Mouse (Mus musculus) stomach, postnatal 0 days (tissue): ENCODE results near the gene Unc5c. TPM values are rescaled to one million over a fixed set of nuclear protein-coding genes. Genes with fewer than 3 reads are reported as not detected.

ENCODE experiments used
- ATAC-seq: fragments of 200-750 bp; cut with Nextera tagmentation; 2 replicates; pipeline ENCODE4 v1.8.0; 2017; ENCODE audit not compliant: low FRiP score, low TSS enrichment
- DNase-seq: peaks from one replicate; pipeline ENCODE4 v3.0.0-alpha.2; 2016; ENCODE audit warnings: low spot score
- H3K27ac ChIP-seq: fragments of 300-500 bp; sonication (generic); replicated peaks from 2 replicates; pipeline ENCODE4 v1.5.1; 2014; ENCODE audit warnings: mild to moderate bottlenecking, control low read depth
- H3K27me3 ChIP-seq: fragments of 300-500 bp; sonication (generic); 2 replicates; pipeline ENCODE4 v1.6.1; 2014; ENCODE audit warnings: low read length; ENCODE audit not compliant: control insufficient read depth, insufficient read depth
- H3K36me3 ChIP-seq: fragments of 300-500 bp; sonication (generic); 2 replicates; pipeline ENCODE4 v1.6.1; 2014; ENCODE audit warnings: low read length, mixed read lengths; ENCODE audit not compliant: control insufficient read depth, insufficient read depth
- H3K4me1 ChIP-seq: fragments of 300-500 bp; sonication (generic); replicated peaks from 2 replicates; pipeline ENCODE4 v1.6.1; 2014; ENCODE audit warnings: antibody characterized with exemption; ENCODE audit not compliant: control insufficient read depth, insufficient read depth
- H3K4me2 ChIP-seq: fragments of 300-500 bp; sonication (generic); replicated peaks from 2 replicates; pipeline ENCODE4 v1.6.1; 2014; ENCODE audit warnings: low read depth, mild to moderate bottlenecking, control low read depth, moderate library complexity
- H3K4me3 ChIP-seq: fragments of 300-500 bp; sonication (generic); 2 replicates; pipeline ENCODE4 v1.5.1; 2014; ENCODE audit warnings: low read depth, low read length, control low read depth
- H3K9ac ChIP-seq: fragments of 300-500 bp; sonication (generic); 2 replicates; pipeline ENCODE4 v1.6.1; 2014; ENCODE audit warnings: mild to moderate bottlenecking, low read length, control low read depth, mixed read lengths
- H3K9me3 ChIP-seq: fragments of 300-500 bp; sonication (generic); 2 replicates; pipeline ENCODE4 v1.6.1; 2016; ENCODE audit warnings: low read length; ENCODE audit not compliant: control insufficient read depth
- CTCF ChIP-seq: IDR thresholded peaks from 2 replicates; pipeline ENCODE4 v1.5.1; 2016; ENCODE audit warnings: antibody characterized with exemption, low read depth, mild to moderate bottlenecking, moderate library complexity
- EP300 ChIP-seq: optimal IDR thresholded peaks from 2 replicates; pipeline ENCODE3; 2016; ENCODE audit warnings: antibody characterized with exemption
- WGBS: fragments of 180-500 bp; shearing (Covaris S2); extraction: QIAGEN DNeasy Blood & Tissue Kit; methylation state at CpG from one replicate; pipeline ENCODE4 v1.1.7; 2014; 5-methylcytosine and 5-hydroxymethylcytosine counted together
- polyA plus RNA-seq: library from polyadenylated mRNA; unstranded; fragments of >200 nt; fragmentation: Nextera tagmentation; extraction: Ambion mirVana; gene quantifications from 2 replicates; pipeline ENCODE4 v1.2.1, GENCODE M21; 2015

Gene Unc5c
- polyA plus RNA-seq, 1 experiment from 2014 or later, result 2.0 TPM

GRCm38 (mm10) chr3:141618675-141619074, 153.7 kb downstream of the Unc5c start:
- H3K4me3 ChIP-seq, result no peak overlapping the region

GRCm38 (mm10) chr3:141621496-141621895, 156.5 kb downstream of the Unc5c start:
- DNase-seq, result no peak
- 83% methylated on average over 1 of the region's 1 CpGs for WGBS
- H3K27ac ChIP-seq, result no peak overlapping the region

More at GRCm38 (mm10) chr3:141618675-141619074, 153.7 kb downstream of the Unc5c start:
- no peak for ATAC-seq
- no peaks in the 10 kb centered on the region for H3K9me3 ChIP-seq
- no peak for DNase-seq
- WGBS, result 33% methylated on average over 1 of the region's 1 CpGs
- no peak overlapping the region for H3K4me2 ChIP-seq
- TF ChIP-seq EP300 (no peak), CTCF (no peak)
- H3K27ac ChIP-seq, result no peak overlapping the region
- H3K4me1 ChIP-seq, result no peaks in the 10 kb centered on the region
- no peaks in the 10 kb centered on the region for H3K36me3 ChIP-seq
- no peaks in the 10 kb centered on the region for H3K27me3 ChIP-seq
- H3K9ac ChIP-seq, result no peak overlapping the region

DNA sequence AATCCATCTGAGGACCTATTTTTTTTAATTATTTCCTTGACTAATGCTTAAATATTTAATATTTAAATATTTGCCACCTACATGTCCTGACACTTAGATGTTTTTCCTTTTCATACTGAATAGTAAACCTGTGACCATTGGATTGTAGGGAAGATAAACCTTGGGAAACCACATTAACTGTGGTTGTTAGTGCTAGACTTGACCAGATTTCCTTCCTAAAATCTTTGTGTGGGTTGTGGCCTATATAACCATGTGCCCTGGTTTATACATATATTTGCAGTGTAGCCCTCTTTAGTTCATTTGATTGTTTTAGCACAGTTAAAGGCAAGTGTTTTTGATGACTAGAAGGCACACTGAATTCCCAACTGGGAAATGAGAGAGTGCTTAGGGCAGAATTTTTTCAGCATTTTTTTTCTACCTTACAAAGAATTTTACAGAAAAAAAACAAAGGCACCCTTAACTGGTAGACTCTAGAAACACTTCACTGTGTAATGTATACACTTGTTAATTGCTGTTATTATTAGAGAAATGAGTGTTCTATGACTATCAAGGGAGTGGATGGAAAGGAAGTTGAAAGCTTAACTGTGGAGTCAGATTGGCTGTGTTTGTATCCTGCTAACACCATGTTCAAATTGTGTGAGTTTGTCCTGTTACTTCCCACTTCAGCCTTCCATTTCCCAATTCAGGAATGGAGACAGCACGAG, 162.1 kb downstream of the Unc5c start:
- no peaks in the 10 kb centered on the region for H3K36me3 ChIP-seq
- H3K4me3 ChIP-seq, result no peak overlapping the region
- H3K9ac ChIP-seq, result no peak overlapping the region
- 67% methylated on average over 1 of the region's 1 CpGs for WGBS
- H3K4me2 ChIP-seq, result no peak overlapping the region
- no peaks in the 10 kb centered on the region for H3K4me1 ChIP-seq
- no peak for TF ChIP-seq EP300
- TF ChIP-seq CTCF, result no peak
- DNase-seq, result no peak
- H3K27ac ChIP-seq, result no peak overlapping the region
- no peaks in the 10 kb centered on the region for H3K9me3 ChIP-seq
- no peak for ATAC-seq
- H3K27me3 ChIP-seq, result no peaks in the 10 kb centered on the region

More at GRCm38 (mm10) chr3:141621496-141621895, 156.5 kb downstream of the Unc5c start:
- no peak overlapping the region for H3K9ac ChIP-seq
- no peaks in the 10 kb centered on the region for H3K9me3 ChIP-seq
- H3K4me1 ChIP-seq, result no peaks in the 10 kb centered on the region
- ATAC-seq, result no peak
- H3K36me3 ChIP-seq, result no peaks in the 10 kb centered on the region
- no peaks in the 10 kb centered on the region for H3K27me3 ChIP-seq
- H3K4me2 ChIP-seq, result no peak overlapping the region
- TF ChIP-seq EP300, result no peak
- no peak for TF ChIP-seq CTCF
- H3K4me3 ChIP-seq, result no peak overlapping the region

DNA sequence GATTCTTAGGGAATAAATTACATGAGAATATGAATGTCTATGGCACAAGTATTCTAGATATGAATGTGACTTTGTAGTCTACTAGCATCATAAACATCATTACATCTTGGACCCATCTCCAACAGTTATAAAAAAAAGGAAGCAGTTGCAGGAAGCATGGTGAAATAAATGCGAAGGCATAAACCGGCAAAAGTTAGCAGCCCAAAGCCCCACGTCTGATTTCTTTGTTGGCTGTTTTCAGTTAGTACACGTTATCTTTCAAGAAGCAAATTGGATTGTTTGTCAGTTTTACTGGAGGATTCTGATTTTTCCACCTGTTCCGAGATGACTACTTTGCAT, 162.6 kb downstream of the Unc5c start:
- no peaks in the 10 kb centered on the region for H3K4me1 ChIP-seq
- H3K9me3 ChIP-seq, result no peaks in the 10 kb centered on the region
- no peak overlapping the region for H3K4me3 ChIP-seq
- no peaks in the 10 kb centered on the region for H3K27me3 ChIP-seq
- no peak for TF ChIP-seq EP300
- no peak for TF ChIP-seq CTCF
- no peaks in the 10 kb centered on the region for H3K36me3 ChIP-seq
- H3K27ac ChIP-seq, result no peak overlapping the region
- H3K4me2 ChIP-seq, result no peak overlapping the region
- DNase-seq (no peak), ATAC-seq (no peak)
- no peak overlapping the region for H3K9ac ChIP-seq
- 84% methylated on average over 5 of the region's 5 CpGs for WGBS

DNA sequence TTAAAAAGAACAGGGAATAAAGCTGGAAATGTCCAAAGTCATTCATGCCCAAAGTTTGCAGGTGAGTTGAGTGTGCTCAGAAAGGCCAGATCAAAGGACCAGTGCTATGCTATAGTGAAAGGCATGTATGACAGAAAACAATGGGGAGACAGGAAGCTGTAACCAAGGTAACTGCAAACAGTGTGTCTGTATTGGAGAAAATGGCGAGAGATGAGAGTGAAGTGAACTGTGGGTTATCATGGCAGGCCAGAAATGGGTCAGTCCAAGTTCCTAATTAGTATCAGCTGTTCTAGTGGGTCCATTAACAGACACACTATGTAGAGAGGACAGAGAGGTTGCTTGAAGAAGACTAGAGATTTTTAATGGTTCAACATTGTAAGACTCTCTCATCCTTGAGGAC, 164.4 kb downstream of the Unc5c start:
- H3K27me3 ChIP-seq, result no peaks in the 10 kb centered on the region
- H3K4me1 ChIP-seq, result no peaks in the 10 kb centered on the region
- H3K27ac ChIP-seq, result no peak overlapping the region
- H3K36me3 ChIP-seq, result no peaks in the 10 kb centered on the region
- no peaks in the 10 kb centered on the region for H3K9me3 ChIP-seq
- H3K4me3 ChIP-seq, result no peak overlapping the region
- H3K9ac ChIP-seq, result no peak overlapping the region
- WGBS, result 39% methylated on average over 1 of the region's 1 CpGs
- H3K4me2 ChIP-seq, result no peak overlapping the region
- DNase-seq, result no peak
- ATAC-seq, result no peak
- TF ChIP-seq CTCF, result no peak
- no peak for TF ChIP-seq EP300

- Histone ChIP-seq H3K9ac (no peak overlapping the region), H3K27ac (no peak overlapping the region), H3K36me3 (no peaks in the 10 kb centered on the region), H3K4me1 (no peaks in the 10 kb centered on the region), H3K4me2 (no peak overlapping the region), H3K4me3 (no peak overlapping the region), H3K9me3 (no peaks in the 10 kb centered on the region), H3K27me3 (no peaks in the 10 kb centered on the region)
- DNase-seq (no peak), ATAC-seq (no peak)
- no peak for TF ChIP-seq EP300
- TF ChIP-seq CTCF, result no peak
- WGBS, result 47% methylated on average over 1 of the region's 1 CpGs
Measured at GRCm38 (mm10) chr3:141637900-141638299, 172.9 kb downstream of the Unc5c start.
